Mouse (Mus musculus): ENCODE data around the gene Med17. TPM values are rescaled to one million over a fixed set of nuclear protein-coding genes. Genes with fewer than 3 reads are reported as not detected.

Med17 gene
- polyA plus RNA-seq, 1 experiment from 2014 or later: 26.6 TPM

- 41% methylated on average over 9 of the region's 9 CpGs for WGBS
- no peaks in the 10 kb centered on the region for H3K9me3 ChIP-seq (ENCODE audit: control insufficient read depth, low read length)
- H3K4me1 ChIP-seq (ENCODE audit: control insufficient read depth, insufficient read depth, low read length): peaks cover 15% of the 10 kb centered on the region
- H3K36me3 ChIP-seq (ENCODE audit: control insufficient read depth, insufficient read depth, low read length): no peaks in the 10 kb centered on the region
- peak; percentile 22 for ATAC-seq
- no peak overlapping the region for H3K27ac ChIP-seq (ENCODE audit: low read length)
- no peaks in the 10 kb centered on the region for H3K27me3 ChIP-seq (replicated peaks; ENCODE audit: control insufficient read depth, insufficient read depth, low read length)
- no peak overlapping the region for H3K4me2 ChIP-seq (ENCODE audit: low read depth, low read length)
- H3K4me3 ChIP-seq (ENCODE audit: low read length): no peak overlapping the region
- no peak overlapping the region for H3K9ac ChIP-seq (ENCODE audit: low read depth, low read length)
These were observed 38.2 kb downstream of the Med17 start for GRCm38 (mm10) chr9:15241596-15241939.

GRCm38 (mm10) chr9:15240863-15241595 lies 38.7 kb downstream of the Med17 start:
- 69% methylated on average over 6 of the region's 6 CpGs for WGBS
- no peak for ATAC-seq
- H3K4me2 ChIP-seq (ENCODE audit: low read depth, low read length): no peak overlapping the region

GRCm38 (mm10) chr9:15240006-15240405 lies 39.7 kb downstream of the Med17 start:
- Histone ChIP-seq H3K4me2 (ENCODE audit: low read depth, low read length) (peak overlapping the region; percentile 84), H3K27ac (ENCODE audit: low read length) (no peak overlapping the region), H3K9ac (ENCODE audit: low read depth, low read length) (no peak overlapping the region; the same call in 1 of the 2 replicates), H3K4me3 (ENCODE audit: low read length) (peak overlapping the region; percentile 53; the same call in 1 of the 2 replicates), H3K27me3 (replicated peaks; ENCODE audit: control insufficient read depth, insufficient read depth, low read length) (no peaks in the 10 kb centered on the region), H3K9me3 (ENCODE audit: control insufficient read depth, low read length) (no peaks in the 10 kb centered on the region), H3K36me3 (ENCODE audit: control insufficient read depth, insufficient read depth, low read length) (no peaks in the 10 kb centered on the region), H3K4me1 (ENCODE audit: control insufficient read depth, insufficient read depth, low read length) (peaks cover 15% of the 10 kb centered on the region)
- ATAC-seq: no peak
- 83% methylated on average over 6 of the region's 6 CpGs for WGBS

More at GRCm38 (mm10) chr9:15240863-15241595, 38.7 kb downstream of the Med17 start:
- Histone ChIP-seq H3K4me1 (ENCODE audit: control insufficient read depth, insufficient read depth, low read length) (peaks cover 15% of the 10 kb centered on the region), H3K27me3 (replicated peaks; ENCODE audit: control insufficient read depth, insufficient read depth, low read length) (no peaks in the 10 kb centered on the region), H3K27ac (ENCODE audit: low read length) (no peak overlapping the region), H3K4me3 (ENCODE audit: low read length) (no peak overlapping the region), H3K9me3 (ENCODE audit: control insufficient read depth, low read length) (no peaks in the 10 kb centered on the region), H3K36me3 (ENCODE audit: control insufficient read depth, insufficient read depth, low read length) (no peaks in the 10 kb centered on the region), H3K9ac (ENCODE audit: low read depth, low read length) (no peak overlapping the region)

- no peaks in the 10 kb centered on the region for H3K9me3 ChIP-seq (ENCODE audit: control insufficient read depth, low read length)
- H3K27ac ChIP-seq (ENCODE audit: low read length): peak within 1 kb of the TSS; percentile 47
- peak within 1 kb of the TSS; percentile 78 for H3K9ac ChIP-seq (ENCODE audit: low read depth, low read length)
- H3K4me1 ChIP-seq (ENCODE audit: control insufficient read depth, insufficient read depth, low read length): peaks cover 15% of the 10 kb centered on the region
- no peaks in the 10 kb centered on the region for H3K36me3 ChIP-seq (ENCODE audit: control insufficient read depth, insufficient read depth, low read length)
- WGBS: 4% methylated on average over 35 of the region's 35 CpGs
- H3K4me3 ChIP-seq (ENCODE audit: low read length): peak within 1 kb of the TSS; percentile 53
- ATAC-seq: peak; percentile 84
- no peaks in the 10 kb centered on the region for H3K27me3 ChIP-seq (replicated peaks; ENCODE audit: control insufficient read depth, insufficient read depth, low read length)
- H3K4me2 ChIP-seq (ENCODE audit: low read depth, low read length): peak within 1 kb of the TSS; percentile 84
These were observed 40.4 kb downstream of the Med17 start, which contains the start of gene Vstm5 for GRCm38 (mm10) chr9:15239042-15239925. Gene Vstm5, plus strand, starts transcription at chr9:15239045.

- peak overlapping the region; percentile 84 for H3K4me2 ChIP-seq (ENCODE audit: low read depth, low read length)
- peak overlapping the region; percentile 47; the same call in 1 of the 2 replicates for H3K27ac ChIP-seq (ENCODE audit: low read length)
- no peaks in the 10 kb centered on the region for H3K9me3 ChIP-seq (ENCODE audit: control insufficient read depth, low read length)
- peak overlapping the region; percentile 53 for H3K4me3 ChIP-seq (ENCODE audit: low read length)
- 71% methylated on average over 16 of the region's 16 CpGs for WGBS
- peaks cover 15% of the 10 kb centered on the region for H3K4me1 ChIP-seq (ENCODE audit: control insufficient read depth, insufficient read depth, low read length)
- ATAC-seq: peak; percentile 43
- H3K27me3 ChIP-seq (replicated peaks; ENCODE audit: control insufficient read depth, insufficient read depth, low read length): no peaks in the 10 kb centered on the region
- H3K36me3 ChIP-seq (ENCODE audit: control insufficient read depth, insufficient read depth, low read length): no peaks in the 10 kb centered on the region
- peak overlapping the region; percentile 78 for H3K9ac ChIP-seq (ENCODE audit: low read depth, low read length)
These were observed 41.3 kb downstream of the Med17 start for GRCm38 (mm10) chr9:15238297-15238990.

GRCm38 (mm10) chr9:15237516-15238296 lies 42.0 kb downstream of the Med17 start:
- H3K9me3 ChIP-seq (ENCODE audit: control insufficient read depth, low read length): no peaks in the 10 kb centered on the region
- H3K9ac ChIP-seq (ENCODE audit: low read depth, low read length): no peak overlapping the region
- ATAC-seq: no peak
- WGBS: 51% methylated on average over 14 of the region's 14 CpGs
- H3K27me3 ChIP-seq (replicated peaks; ENCODE audit: control insufficient read depth, insufficient read depth, low read length): no peaks in the 10 kb centered on the region
- H3K27ac ChIP-seq (ENCODE audit: low read length): no peak overlapping the region
- H3K4me1 ChIP-seq (ENCODE audit: control insufficient read depth, insufficient read depth, low read length): peaks cover 15% of the 10 kb centered on the region
- H3K36me3 ChIP-seq (ENCODE audit: control insufficient read depth, insufficient read depth, low read length): no peaks in the 10 kb centered on the region
- no peak overlapping the region for H3K4me3 ChIP-seq (ENCODE audit: low read length)
- H3K4me2 ChIP-seq (ENCODE audit: low read depth, low read length): peak overlapping the region; percentile 9; the same call in 1 of the 2 replicates

- H3K36me3 ChIP-seq (ENCODE audit: control insufficient read depth, insufficient read depth, low read length): no peaks in the 10 kb centered on the region
- 88% methylated on average over 3 of the region's 3 CpGs for whole genome bisulfite sequencing
- peaks cover 15% of the 10 kb centered on the region for H3K4me1 ChIP-seq (ENCODE audit: control insufficient read depth, insufficient read depth, low read length)
- H3K4me3 ChIP-seq (ENCODE audit: low read length): no peak overlapping the region
- H3K9ac ChIP-seq (ENCODE audit: low read depth, low read length): no peak overlapping the region
- no peak for ATAC-seq
- H3K27ac ChIP-seq (ENCODE audit: low read length): no peak overlapping the region
- no peaks in the 10 kb centered on the region for H3K9me3 ChIP-seq (ENCODE audit: control insufficient read depth, low read length)
- H3K27me3 ChIP-seq (replicated peaks; ENCODE audit: control insufficient read depth, insufficient read depth, low read length): no peaks in the 10 kb centered on the region
- H3K4me2 ChIP-seq (ENCODE audit: low read depth, low read length): no peak overlapping the region
These were observed 43.7 kb downstream of the Med17 start for GRCm38 (mm10) chr9:15235986-15236385.

- Histone ChIP-seq H3K36me3 (ENCODE audit: control insufficient read depth, insufficient read depth, low read length) (no peaks in the 10 kb centered on the region), H3K9ac (ENCODE audit: low read depth, low read length) (no peak overlapping the region), H3K4me3 (ENCODE audit: low read length) (no peak overlapping the region), H3K4me2 (ENCODE audit: low read depth, low read length) (no peak overlapping the region), H3K4me1 (ENCODE audit: control insufficient read depth, insufficient read depth, low read length) (peaks cover 5% of the 10 kb centered on the region), H3K9me3 (ENCODE audit: control insufficient read depth, low read length) (no peaks in the 10 kb centered on the region), H3K27me3 (replicated peaks; ENCODE audit: control insufficient read depth, insufficient read depth, low read length) (no peaks in the 10 kb centered on the region), H3K27ac (ENCODE audit: low read length) (no peak overlapping the region)
- no peak for ATAC-seq
- WGBS: 100% methylated on average over 1 of the region's 1 CpGs
These were observed 46.1 kb downstream of the Med17 start for GRCm38 (mm10) chr9:15233604-15234003.

All from intestine, embryonic 16.5 days (tissue).